Mouse (Mus musculus) midbrain, embryonic 14.5 days (tissue): ENCODE measurements around the gene Hgfac. TPM values are rescaled to one million over a fixed set of nuclear protein-coding genes. Genes with fewer than 3 reads are reported as not detected.

Experiments
- ATAC-seq: fragments of 200-750 bp; cut with Nextera tagmentation; 2 replicates; pipeline ENCODE4 v1.8.0; 2017; ENCODE audit warnings: moderate number of reproducible peaks, moderate library complexity; ENCODE audit not compliant: low FRiP score, low TSS enrichment
- DNase-seq: peaks from one replicate; pipeline ENCODE4 v3.0.0-alpha.2; 2015
- H3K27ac ChIP-seq: fragments of 300-500 bp; sonication (generic); replicated peaks from 2 replicates; pipeline ENCODE4 v1.5.1; 2014; ENCODE audit warnings: mild to moderate bottlenecking, low read depth, low read length, moderate library complexity
- H3K27me3 ChIP-seq: fragments of 300-500 bp; sonication (generic); 2 replicates; pipeline ENCODE4 v1.6.1; 2014; ENCODE audit warnings: low read length, control low read depth, mixed read lengths; ENCODE audit not compliant: control insufficient read depth, insufficient read depth
- H3K36me3 ChIP-seq: fragments of 300-500 bp; sonication (generic); 2 replicates; pipeline ENCODE4 v1.6.1; 2014; ENCODE audit warnings: low read length, control low read depth; ENCODE audit not compliant: control insufficient read depth, insufficient read depth
- H3K4me1 ChIP-seq: fragments of 300-500 bp; sonication (generic); 2 replicates; pipeline ENCODE4 v1.6.1; 2014; ENCODE audit warnings: mild to moderate bottlenecking, antibody characterized with exemption, low read length, control low read depth; ENCODE audit not compliant: control insufficient read depth, insufficient read depth
- H3K4me2 ChIP-seq: fragments of 300-500 bp; sonication (generic); 2 replicates; pipeline ENCODE4 v1.6.1; 2014; ENCODE audit warnings: mild to moderate bottlenecking, low read length, moderate library complexity
- H3K4me3 ChIP-seq: fragments of 300-500 bp; sonication (generic); replicated peaks from 2 replicates; pipeline ENCODE4 v1.5.1; 2014; ENCODE audit warnings: low read depth, low read length
- H3K9ac ChIP-seq: fragments of 300-500 bp; sonication (generic); replicated peaks from 2 replicates; pipeline ENCODE4 v1.6.1; 2014; ENCODE audit warnings: mild to moderate bottlenecking, low read length, moderate library complexity
- H3K9me3 ChIP-seq: fragments of 300-500 bp; sonication (generic); 2 replicates; pipeline ENCODE4 v1.6.1; 2016; ENCODE audit warnings: low read length, control low read depth, mixed read lengths; ENCODE audit not compliant: control insufficient read depth
- WGBS: fragments of 180-500 bp; shearing (Covaris S2); extraction: QIAGEN DNeasy Blood & Tissue Kit; methylation state at CpG from one replicate; pipeline ENCODE4 v1.1.7; 2014; 5-methylcytosine and 5-hydroxymethylcytosine counted together
- polyA plus RNA-seq: library from polyadenylated mRNA; unstranded; fragments of >200 nt; fragmentation: Nextera tagmentation; extraction: Ambion mirVana; gene quantifications from 2 replicates; pipeline ENCODE4 v1.2.1, GENCODE M21; 2014

Gene Hgfac
- polyA plus RNA-seq, 1 experiment from 2014 or later = 1.1 TPM

GRCm38 (mm10) chr5:35009163-35009562 is 32.1 kb upstream of the Hgfac start:
- H3K4me1 ChIP-seq = peaks cover 9% of the 10 kb centered on the region
- no peak for ATAC-seq
- 94% methylated on average over 4 of the region's 4 CpGs for WGBS
- no peak overlapping the region for H3K9ac ChIP-seq
- H3K4me2 ChIP-seq = no peak overlapping the region
- H3K27ac ChIP-seq = no peak overlapping the region
- no peak overlapping the region for H3K4me3 ChIP-seq
- H3K36me3 ChIP-seq = 0 out of 2 replicates have a peak, but pooled peaks cover 3% of the 10 kb centered on the region
- no peak for DNase-seq
- no peaks in the 10 kb centered on the region for H3K27me3 ChIP-seq
- no peaks in the 10 kb centered on the region for H3K9me3 ChIP-seq

- Histone ChIP-seq H3K36me3 (0 out of 2 replicates have a peak, but pooled peaks cover 3% of the 10 kb centered on the region), H3K9me3 (no peaks in the 10 kb centered on the region), H3K4me1 (peaks cover 18% of the 10 kb centered on the region), H3K4me3 (no peak overlapping the region), H3K27ac (no peak overlapping the region), H3K4me2 (no peak overlapping the region), H3K27me3 (no peaks in the 10 kb centered on the region), H3K9ac (no peak overlapping the region)
- DNase-seq = no peak
- WGBS = 79% methylated on average over 5 of the region's 5 CpGs
- ATAC-seq = no peak
These were observed 30.7 kb upstream of the Hgfac start for GRCm38 (mm10) chr5:35010656-35011055.

- ATAC-seq (no peak), DNase-seq (no peak)
- Histone ChIP-seq H3K4me2 (no peak overlapping the region), H3K27me3 (no peaks in the 10 kb centered on the region), H3K9me3 (no peaks in the 10 kb centered on the region), H3K4me3 (no peak overlapping the region), H3K27ac (no peak overlapping the region), H3K9ac (no peak overlapping the region), H3K36me3 (0 out of 2 replicates have a peak, but pooled peaks cover 3% of the 10 kb centered on the region), H3K4me1 (peaks cover 18% of the 10 kb centered on the region)
- WGBS = 85% methylated on average over 6 of the region's 6 CpGs
These were observed 30.0 kb upstream of the Hgfac start for GRCm38 (mm10) chr5:35011156-35011923.

GRCm38 (mm10) chr5:35014036-35014435 is 27.3 kb upstream of the Hgfac start:
- 0 out of 2 replicates have a peak overlapping the region, but pooled peaks have one; percentile 16 for H3K9ac ChIP-seq
- peak overlapping the region; percentile 79 for H3K27ac ChIP-seq
- H3K4me3 ChIP-seq = no peak overlapping the region
- no peaks in the 10 kb centered on the region for H3K27me3 ChIP-seq
- H3K36me3 ChIP-seq = no peaks in the 10 kb centered on the region
- peak; percentile 69 for DNase-seq
- H3K9me3 ChIP-seq = no peaks in the 10 kb centered on the region
- ATAC-seq = peak; percentile 62; the same call in 1 of the 2 replicates
- H3K4me2 ChIP-seq = no peak overlapping the region
- H3K4me1 ChIP-seq = peaks cover 18% of the 10 kb centered on the region
- 20% methylated on average over 6 of the region's 6 CpGs for WGBS

- no peaks in the 10 kb centered on the region for H3K27me3 ChIP-seq
- no peak overlapping the region for H3K4me3 ChIP-seq
- no peaks in the 10 kb centered on the region for H3K9me3 ChIP-seq
- H3K4me2 ChIP-seq = no peak overlapping the region
- H3K9ac ChIP-seq = 0 out of 2 replicates have a peak overlapping the region, but pooled peaks have one; percentile 6
- H3K4me1 ChIP-seq = peaks cover 2% of the 10 kb centered on the region; the same call in 1 of the 2 replicates
- peaks cover 40% of the 10 kb centered on the region for H3K36me3 ChIP-seq
- DNase-seq (no peak), ATAC-seq (no peak)
- 78% methylated on average over 9 of the region's 9 CpGs for WGBS
- H3K27ac ChIP-seq = no peak overlapping the region
These were observed 21.5 kb upstream of the Hgfac start for GRCm38 (mm10) chr5:35019673-35020300.

- 88% methylated on average over 9 of the region's 9 CpGs for WGBS
- H3K36me3 ChIP-seq = peaks cover 49% of the 10 kb centered on the region
- no peak for ATAC-seq
- no peaks in the 10 kb centered on the region for H3K4me1 ChIP-seq
- no peak overlapping the region for H3K4me2 ChIP-seq
- no peak overlapping the region for H3K9ac ChIP-seq
- no peaks in the 10 kb centered on the region for H3K9me3 ChIP-seq
- H3K27ac ChIP-seq = no peak overlapping the region
- H3K27me3 ChIP-seq = no peaks in the 10 kb centered on the region
- H3K4me3 ChIP-seq = no peak overlapping the region
- DNase-seq = no peak
These were observed 20.7 kb upstream of the Hgfac start for GRCm38 (mm10) chr5:35020410-35021241.

GRCm38 (mm10) chr5:35024975-35025374 is 16.3 kb upstream of the Hgfac start:
- no peaks in the 10 kb centered on the region for H3K9me3 ChIP-seq
- WGBS = 35% methylated on average over 2 of the region's 2 CpGs
- H3K4me3 ChIP-seq = no peak overlapping the region
- no peak overlapping the region for H3K9ac ChIP-seq
- ATAC-seq = 0 out of 2 replicates have a peak, but pooled peaks have one; percentile 40
- H3K36me3 ChIP-seq = peaks cover 92% of the 10 kb centered on the region
- peak; percentile 66 for DNase-seq
- H3K27ac ChIP-seq = no peak overlapping the region
- no peak overlapping the region for H3K4me2 ChIP-seq
- no peaks in the 10 kb centered on the region for H3K4me1 ChIP-seq
- H3K27me3 ChIP-seq = no peaks in the 10 kb centered on the region

- H3K4me1 ChIP-seq = no peaks in the 10 kb centered on the region
- DNase-seq (no peak), ATAC-seq (no peak)
- H3K9me3 ChIP-seq = no peaks in the 10 kb centered on the region
- H3K36me3 ChIP-seq = peaks cover 95% of the 10 kb centered on the region
- no peak overlapping the region for H3K27ac ChIP-seq
- WGBS = 100% methylated on average over 1 of the region's 1 CpGs
- no peaks in the 10 kb centered on the region for H3K27me3 ChIP-seq
- H3K4me3 ChIP-seq = no peak overlapping the region
- no peak overlapping the region for H3K4me2 ChIP-seq
- H3K9ac ChIP-seq = no peak overlapping the region
These were observed 12.0 kb upstream of the Hgfac start for GRCm38 (mm10) chr5:35029303-35029702.
